Mouse (Mus musculus) forebrain, embryonic 16.5 days (tissue): ENCODE results near the gene 9130019O22Rik. TPM values are rescaled to one million over a fixed set of nuclear protein-coding genes. Genes with fewer than 3 reads are reported as not detected.
"Not testable (repeated sequence)": the region's sequence is repeated elsewhere in the genome, so short reads cannot be mapped to it uniquely, and the experiment has no call there.

ENCODE experiments used
- ATAC-seq: fragments of 200-750 bp; cut with Nextera tagmentation; 2 replicates; pipeline ENCODE4 v1.8.0; 2017; ENCODE audit warnings: mild to moderate bottlenecking, moderate library complexity
- H3K27ac ChIP-seq: fragments of 300-500 bp; sonication (generic); 2 replicates; pipeline ENCODE4 v1.5.1; 2014; ENCODE audit warnings: low read length, control low read depth
- H3K27me3 ChIP-seq: fragments of 300-500 bp; sonication (generic); replicated peaks from 2 replicates; pipeline ENCODE4 v1.6.1; 2014; ENCODE audit warnings: low read length; ENCODE audit not compliant: control insufficient read depth, insufficient read depth
- H3K36me3 ChIP-seq: fragments of 300-500 bp; sonication (generic); 2 replicates; pipeline ENCODE4 v1.6.1; 2014; ENCODE audit not compliant: control insufficient read depth, insufficient read depth
- H3K4me1 ChIP-seq: fragments of 300-500 bp; sonication (generic); replicated peaks from 2 replicates; pipeline ENCODE4 v1.6.1; 2014; ENCODE audit warnings: low read length; ENCODE audit not compliant: control insufficient read depth, insufficient read depth
- H3K4me2 ChIP-seq: fragments of 300-500 bp; sonication (generic); 2 replicates; pipeline ENCODE4 v1.6.1; 2014; ENCODE audit warnings: mild to moderate bottlenecking, low read length, control low read depth
- H3K4me3 ChIP-seq: fragments of 300-500 bp; sonication (generic); replicated peaks from 2 replicates; pipeline ENCODE4 v1.5.1; 2014; ENCODE audit warnings: mild to moderate bottlenecking, low read length, control low read depth
- H3K9ac ChIP-seq: fragments of 300-500 bp; sonication (generic); replicated peaks from 2 replicates; pipeline ENCODE4 v1.6.1; 2014; ENCODE audit warnings: low read depth, low read length, control low read depth
- H3K9me3 ChIP-seq: fragments of 300-500 bp; sonication (generic); 2 replicates; pipeline ENCODE4 v1.6.1; 2016; ENCODE audit warnings: low read length; ENCODE audit not compliant: control insufficient read depth
- WGBS: fragments of 180-500 bp; shearing (Covaris S2); extraction: QIAGEN DNeasy Blood & Tissue Kit; methylation state at CpG from one replicate; pipeline ENCODE4 v1.1.7; 2014; 5-methylcytosine and 5-hydroxymethylcytosine counted together
- polyA plus RNA-seq: library from polyadenylated mRNA; unstranded; fragments of >200 nt; fragmentation: Nextera tagmentation; extraction: Ambion mirVana; gene quantifications from 2 replicates; pipeline ENCODE4 v1.2.1, GENCODE M21; 2015

The 9130019O22Rik gene
- polyA plus RNA-seq, 1 experiment from 2014 or later, result 5.1 TPM

DNA sequence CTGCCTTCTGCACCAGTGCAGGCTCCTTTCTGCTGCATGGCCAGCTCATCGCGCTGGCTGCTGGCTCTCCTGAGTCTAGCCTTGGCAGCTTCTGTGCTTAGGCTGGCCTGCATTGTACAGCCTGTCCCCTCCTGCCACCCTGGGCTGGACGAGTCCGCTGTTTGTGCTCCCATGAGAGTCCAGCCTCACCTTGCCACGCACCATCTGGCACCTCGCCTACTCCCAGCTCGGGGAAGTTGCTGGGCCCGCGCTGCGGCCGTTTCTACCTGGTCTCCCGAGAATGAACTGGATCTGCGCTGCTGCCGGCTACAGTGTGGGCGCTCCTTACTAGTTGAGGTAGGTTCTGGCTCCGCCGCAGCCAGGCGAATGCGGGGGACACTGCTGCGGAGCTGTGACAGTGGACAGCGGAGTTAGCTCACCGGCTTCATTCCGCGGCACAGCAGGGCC is 23.5 kb downstream of the 9130019O22Rik start:
- H3K27ac ChIP-seq, result no peak overlapping the region
- H3K4me1 ChIP-seq, result peaks cover 16% of the 10 kb centered on the region
- 2% methylated on average over 24 of the region's 24 CpGs for WGBS
- H3K4me3 ChIP-seq, result peak overlapping the region; percentile 42
- no peaks in the 10 kb centered on the region; the same call in 1 of the 2 replicates for H3K27me3 ChIP-seq
- peak overlapping the region; percentile 73 for H3K4me2 ChIP-seq
- H3K36me3 ChIP-seq, result no peaks in the 10 kb centered on the region
- H3K9ac ChIP-seq, result peak overlapping the region; percentile 64
- ATAC-seq, result no peak
- no peaks in the 10 kb centered on the region for H3K9me3 ChIP-seq

DNA sequence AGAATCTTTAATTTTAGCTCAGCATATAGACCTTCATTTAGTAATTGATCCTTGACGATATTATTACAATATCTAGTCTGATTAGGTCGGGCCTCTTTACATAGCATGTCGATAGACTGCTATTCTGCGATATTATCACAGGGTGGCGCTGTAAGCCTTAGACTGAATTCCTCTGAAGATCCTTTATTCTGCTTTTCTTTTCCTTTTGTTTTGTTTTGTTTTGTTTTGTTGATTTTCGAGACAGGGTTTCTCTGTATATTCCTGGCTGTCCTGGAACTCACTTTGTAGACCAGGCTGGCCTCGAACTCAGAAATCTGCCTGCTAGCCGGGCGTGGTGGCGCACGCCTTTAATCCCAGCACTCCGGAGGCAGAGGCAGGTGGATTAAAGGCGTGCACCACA is 24.5 kb downstream of the 9130019O22Rik start:
- peak overlapping the region; percentile 15; the same call in 1 of the 2 replicates for H3K4me3 ChIP-seq
- ATAC-seq, result not testable (repeated sequence)
- H3K4me2 ChIP-seq, result peak overlapping the region; percentile 34; the same call in 1 of the 2 replicates

DNA sequence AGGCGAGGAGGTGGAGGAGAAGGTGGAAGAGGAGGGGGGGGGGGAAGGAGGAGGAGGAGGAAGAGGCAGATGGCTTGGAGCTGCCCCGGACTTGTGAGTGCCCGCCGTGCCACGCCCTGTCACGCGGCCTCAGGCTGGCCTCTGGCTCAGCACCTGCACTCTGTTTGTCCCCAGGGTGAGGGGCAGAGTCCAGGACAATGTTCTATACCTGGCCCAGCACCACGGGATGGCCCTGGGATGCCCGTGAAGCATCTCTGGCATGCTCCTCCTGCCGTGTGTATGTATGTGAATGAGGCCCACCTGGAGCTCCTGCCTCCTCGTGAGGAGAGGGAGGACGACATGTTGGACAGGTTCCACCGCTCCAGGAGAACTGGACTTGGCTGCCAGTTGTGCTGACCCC is 25.5 kb downstream of the 9130019O22Rik start:
- no peaks in the 10 kb centered on the region for H3K9me3 ChIP-seq
- no peak for ATAC-seq
- no peak overlapping the region for H3K4me2 ChIP-seq
- H3K27ac ChIP-seq, result no peak overlapping the region
- no peaks in the 10 kb centered on the region; the same call in 1 of the 2 replicates for H3K27me3 ChIP-seq
- 53% methylated on average over 7 of the region's 13 CpGs for WGBS
- no peak overlapping the region for H3K9ac ChIP-seq
- no peak overlapping the region for H3K4me3 ChIP-seq
- no peaks in the 10 kb centered on the region for H3K36me3 ChIP-seq
- peaks cover 16% of the 10 kb centered on the region for H3K4me1 ChIP-seq

More for the DNA sequence above, 24.5 kb downstream of the 9130019O22Rik start:
- not testable (repeated sequence) for H3K9ac ChIP-seq, H3K9me3 ChIP-seq, H3K27me3 ChIP-seq, H3K27ac ChIP-seq, H3K36me3 ChIP-seq
- H3K4me1 ChIP-seq, result peaks cover 16% of the 10 kb centered on the region
- 7% methylated on average over 13 of the region's 13 CpGs for WGBS

DNA sequence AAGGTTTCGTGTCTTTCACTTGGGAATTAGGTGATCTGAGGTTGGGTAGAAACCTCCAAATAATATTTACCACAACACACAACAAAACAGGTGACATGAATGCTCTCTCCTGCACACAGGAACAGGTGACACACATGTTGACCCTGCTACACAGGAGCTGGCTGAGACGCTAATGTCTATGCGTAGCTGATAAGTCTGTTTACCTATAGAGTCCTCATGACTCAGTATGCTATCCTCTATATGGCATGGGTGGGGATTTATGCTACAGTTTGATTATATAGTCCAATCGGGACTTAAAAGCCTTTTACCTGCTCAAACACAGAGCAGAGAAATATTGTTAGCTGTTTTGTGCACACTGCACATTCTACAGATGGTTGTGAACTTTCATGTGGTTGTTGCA is 26.7 kb downstream of the 9130019O22Rik start:
- H3K36me3 ChIP-seq, result no peaks in the 10 kb centered on the region
- no peak overlapping the region for H3K4me3 ChIP-seq
- WGBS, result 84% methylated on average over 4 of the region's 4 CpGs
- H3K4me1 ChIP-seq, result peaks cover 16% of the 10 kb centered on the region
- no peak for ATAC-seq
- H3K4me2 ChIP-seq, result no peak overlapping the region
- no peak overlapping the region for H3K9ac ChIP-seq
- no peaks in the 10 kb centered on the region; the same call in 1 of the 2 replicates for H3K27me3 ChIP-seq
- no peak overlapping the region for H3K27ac ChIP-seq
- H3K9me3 ChIP-seq, result no peaks in the 10 kb centered on the region

DNA sequence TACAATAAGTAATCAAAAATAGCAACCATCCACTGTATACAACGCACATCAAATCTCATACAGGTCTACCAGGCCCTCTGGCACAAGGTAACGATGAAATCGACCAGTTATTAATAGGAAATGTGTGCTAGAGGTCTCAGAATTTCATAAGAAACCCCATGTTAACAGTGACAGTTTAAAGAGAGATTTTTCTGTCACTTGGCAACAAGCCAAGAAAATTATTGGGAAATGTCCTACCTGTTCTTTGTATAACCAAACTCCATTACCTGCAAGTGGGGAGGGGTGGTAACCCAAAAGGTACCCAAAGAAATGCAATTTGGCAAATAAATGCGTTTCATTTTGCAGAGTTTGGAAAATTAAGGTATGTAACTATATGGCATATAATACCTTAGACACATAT is 28.5 kb downstream of the 9130019O22Rik start:
- Histone ChIP-seq H3K9me3 (no peaks in the 10 kb centered on the region), H3K36me3 (no peaks in the 10 kb centered on the region), H3K9ac (no peak overlapping the region), H3K4me2 (no peak overlapping the region), H3K4me1 (peaks cover 5% of the 10 kb centered on the region), H3K4me3 (no peak overlapping the region), H3K27me3 (no peaks in the 10 kb centered on the region; the same call in 1 of the 2 replicates), H3K27ac (no peak overlapping the region)
- 73% methylated on average over 4 of the region's 4 CpGs for WGBS
- ATAC-seq, result no peak

DNA sequence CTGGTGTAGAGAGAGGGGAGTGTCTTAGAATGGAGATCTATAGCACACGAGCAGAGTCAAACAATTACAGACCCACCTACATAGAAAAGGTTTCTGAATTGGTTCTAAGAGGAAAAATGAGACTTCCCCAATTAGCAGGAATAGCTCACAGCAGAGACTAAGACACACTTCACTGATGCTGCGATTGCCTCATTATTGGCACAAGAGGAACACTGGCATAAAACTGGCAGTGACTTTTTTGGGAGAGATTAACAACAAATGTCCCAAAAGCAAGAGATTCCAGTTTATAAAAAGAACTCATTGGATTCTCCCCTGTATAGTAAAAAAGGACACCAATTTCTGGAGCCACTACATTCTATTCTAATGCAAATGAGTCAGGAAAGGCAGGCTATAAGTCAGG is 29.1 kb downstream of the 9130019O22Rik start:
- Histone ChIP-seq H3K9ac (no peak overlapping the region), H3K27me3 (no peaks in the 10 kb centered on the region), H3K27ac (no peak overlapping the region), H3K4me1 (0 out of 2 replicates have a peak, but pooled peaks cover 2% of the 10 kb centered on the region), H3K9me3 (no peaks in the 10 kb centered on the region), H3K4me2 (no peak overlapping the region), H3K4me3 (no peak overlapping the region), H3K36me3 (no peaks in the 10 kb centered on the region)
- WGBS, result 39% methylated on average over 2 of the region's 2 CpGs
- no peak for ATAC-seq

DNA sequence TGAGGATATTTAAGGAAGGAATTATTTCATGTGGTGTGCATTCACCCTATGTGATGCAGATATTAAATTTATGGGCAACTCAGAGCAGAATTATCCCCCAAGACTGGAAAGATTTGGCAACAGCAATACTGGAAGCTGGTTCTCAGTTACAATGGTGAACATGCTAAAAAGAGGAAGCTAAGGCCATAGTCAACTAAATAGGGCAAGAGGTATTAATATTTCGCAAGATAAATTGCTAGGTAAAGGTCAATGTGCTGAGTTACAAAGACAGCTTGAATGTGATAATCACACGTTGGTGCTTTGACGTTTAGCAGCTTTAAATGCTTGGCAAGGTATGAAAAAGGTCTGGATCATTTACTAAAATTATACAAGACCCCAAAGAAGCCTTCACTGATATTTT is 31.2 kb downstream of the 9130019O22Rik start:
- H3K27ac ChIP-seq, result no peak overlapping the region
- H3K4me2 ChIP-seq, result no peak overlapping the region
- H3K4me3 ChIP-seq, result no peak overlapping the region
- no peaks in the 10 kb centered on the region for H3K36me3 ChIP-seq
- no peak for ATAC-seq
- no peaks in the 10 kb centered on the region for H3K9me3 ChIP-seq
- H3K27me3 ChIP-seq, result no peaks in the 10 kb centered on the region
- 64% methylated on average over 3 of the region's 3 CpGs for WGBS
- no peaks in the 10 kb centered on the region for H3K4me1 ChIP-seq
- H3K9ac ChIP-seq, result no peak overlapping the region

DNA sequence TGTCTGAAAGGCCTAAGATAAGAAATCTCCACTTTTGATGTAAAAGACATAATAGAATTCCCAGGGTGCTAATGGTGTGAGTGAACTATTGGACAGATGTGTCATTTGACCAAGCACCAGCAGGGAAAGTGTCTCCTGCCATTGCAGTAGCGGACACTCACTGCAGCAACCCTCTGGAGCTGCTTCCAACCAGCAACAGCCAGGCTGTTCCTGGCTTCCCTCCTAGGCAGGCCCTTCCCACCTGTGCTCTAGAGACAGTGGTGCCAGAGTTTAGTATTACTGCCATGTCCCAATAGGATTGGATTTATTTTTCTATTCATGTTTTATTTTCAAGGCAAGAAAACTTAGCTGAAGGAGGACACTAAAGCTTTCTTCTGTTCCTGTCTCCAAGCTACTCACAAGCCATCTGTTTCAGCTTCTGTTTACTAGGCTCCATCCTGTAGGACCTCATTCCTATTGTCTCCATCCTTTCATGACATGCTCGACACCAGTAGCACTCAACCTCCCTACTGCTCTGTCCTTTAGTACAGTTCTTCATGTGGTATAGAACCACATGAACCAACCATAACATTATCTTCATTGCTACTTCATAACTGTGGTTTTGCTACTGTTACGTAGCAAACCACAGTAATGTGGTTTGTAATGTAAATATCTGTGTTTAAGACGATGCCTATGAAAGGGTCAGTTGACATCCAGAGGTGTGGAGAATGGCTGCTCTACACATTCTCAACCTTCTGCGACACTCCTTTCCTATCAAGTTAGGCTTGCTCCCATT is 35.5 kb downstream of the 9130019O22Rik start:
- Histone ChIP-seq H3K9me3 (no peaks in the 10 kb centered on the region), H3K27ac (no peak overlapping the region), H3K9ac (no peak overlapping the region), H3K4me2 (no peak overlapping the region), H3K27me3 (no peaks in the 10 kb centered on the region), H3K36me3 (no peaks in the 10 kb centered on the region), H3K4me3 (no peak overlapping the region), H3K4me1 (peaks cover 5% of the 10 kb centered on the region)
- ATAC-seq, result no peak
- WGBS, result 86% methylated on average over 5 of the region's 5 CpGs

DNA sequence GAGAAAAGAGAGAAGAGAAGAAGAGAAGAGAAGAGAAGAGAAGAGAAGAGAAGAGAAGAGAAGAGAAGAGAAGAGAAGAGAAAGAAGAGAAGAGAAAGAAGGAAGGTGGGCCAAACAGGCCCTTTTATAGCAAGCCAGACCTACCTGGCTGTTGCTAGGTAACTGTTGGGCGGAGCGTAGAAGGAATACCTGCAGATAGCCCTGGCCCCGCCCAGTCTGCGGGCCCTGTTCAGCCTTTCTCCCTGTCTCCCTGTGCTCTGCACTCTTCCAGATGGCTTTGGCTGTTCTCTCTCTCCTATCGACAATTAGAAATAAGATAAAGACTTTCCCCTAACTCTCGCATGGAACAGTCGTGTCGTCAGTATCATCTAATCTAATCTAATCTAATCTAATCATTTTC is 40.3 kb downstream of the 9130019O22Rik start:
- 15% methylated on average over 8 of the region's 8 CpGs for WGBS
- peaks cover 2% of the 10 kb centered on the region; the same call in 1 of the 2 replicates for H3K36me3 ChIP-seq

More for the DNA sequence above, 40.3 kb downstream of the 9130019O22Rik start:
- Histone ChIP-seq H3K4me2 (peak overlapping the region; percentile 74), H3K27ac (no peak overlapping the region), H3K27me3 (no peaks in the 10 kb centered on the region), H3K4me1 (peaks cover 14% of the 10 kb centered on the region), H3K4me3 (no peak overlapping the region), H3K9ac (no peak overlapping the region), H3K9me3 (no peaks in the 10 kb centered on the region)
- ATAC-seq, result no peak
